Mouse (Mus musculus): ENCODE data around the gene Hoxb8. TPM values are rescaled to one million over a fixed set of nuclear protein-coding genes. Genes with fewer than 3 reads are reported as not detected.

The Hoxb8 gene
- polyA plus RNA-seq, 1 experiment: 0.05 TPM

GRCm38 (mm10) chr11:96293302-96293921, 11.7 kb downstream of the Hoxb8 start:
- Histone ChIP-seq H3K79me2 (ENCODE audit: control insufficient read depth, insufficient read depth) (no peaks in the 10 kb centered on the region), H3K27me3 (ENCODE audit: control insufficient read depth, insufficient read depth, insufficient read length) (peaks cover 80% of the 10 kb centered on the region), H3K36me3 (ENCODE audit: control insufficient read depth, insufficient read depth) (no peaks in the 10 kb centered on the region), H3ac (ENCODE audit: control insufficient read depth, insufficient read length) (no peak overlapping the region), H3K4me2 (ENCODE audit: low read depth) (no peak overlapping the region), H3K4me3 (no peak overlapping the region)
- TF ChIP-seq POLR2A (IDR thresholded peaks at IDR 0.05; ENCODE audit: insufficient read length, low read depth) (no peak), CEBPB (IDR thresholded peaks at IDR 0.05; ENCODE audit: insufficient read depth, poor library complexity, severe bottlenecking) (no peak), E2F4 (IDR thresholded peaks at IDR 0.05; ENCODE audit: insufficient read depth) (no peak), USF1 (IDR thresholded peaks at IDR 0.05; ENCODE audit: low read depth) (no peak)

DNA sequence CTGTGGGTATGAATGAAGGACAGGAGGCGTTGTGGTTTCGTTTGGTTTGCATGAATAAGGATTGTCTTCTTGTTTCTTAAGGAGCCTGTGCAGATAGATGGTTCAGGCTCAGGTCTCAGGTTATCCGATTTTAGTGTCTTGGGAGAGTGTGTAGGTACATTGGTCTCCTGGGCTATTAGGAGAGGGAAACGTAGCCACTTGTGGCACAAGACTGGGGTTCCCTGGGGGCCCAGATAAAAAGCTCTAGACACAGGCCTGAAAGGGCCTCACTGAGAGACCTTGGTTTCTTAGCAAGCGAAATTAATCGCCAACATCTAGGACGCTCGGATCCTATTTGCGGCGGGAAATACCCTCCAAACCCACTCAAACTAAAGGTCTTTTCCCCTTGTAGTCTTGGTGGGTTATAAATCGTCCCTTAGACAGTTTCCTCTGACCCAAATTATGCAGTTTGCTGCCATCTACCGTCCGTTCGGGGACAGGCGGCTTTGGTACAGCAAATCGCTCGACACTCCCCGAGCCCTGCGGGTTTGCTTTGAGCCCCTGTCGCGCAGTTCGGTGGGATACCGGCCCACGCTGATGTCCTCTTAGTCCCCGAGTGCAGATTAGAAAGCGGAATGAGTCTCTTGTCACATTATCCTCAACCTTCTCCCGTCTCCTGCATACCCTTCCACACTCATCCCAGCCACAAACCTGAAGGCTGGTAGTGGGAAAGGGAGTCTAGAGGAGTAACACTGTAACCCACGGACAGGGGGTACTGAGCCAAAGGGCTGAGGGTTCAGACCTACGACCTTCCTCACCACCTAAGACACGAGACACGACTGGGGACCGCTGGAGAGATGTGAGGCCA, 12.8 kb downstream of the Hoxb8 start:
- no peak overlapping the region for H3K4me3 ChIP-seq
- H3K36me3 ChIP-seq (ENCODE audit: control insufficient read depth, insufficient read depth): no peaks in the 10 kb centered on the region
- H3K27me3 ChIP-seq (ENCODE audit: control insufficient read depth, insufficient read depth, insufficient read length): peaks cover 80% of the 10 kb centered on the region
- H3K4me2 ChIP-seq (ENCODE audit: low read depth): no peak overlapping the region
- no peaks in the 10 kb centered on the region for H3K79me2 ChIP-seq (ENCODE audit: control insufficient read depth, insufficient read depth)
- no peak overlapping the region for H3ac ChIP-seq (ENCODE audit: control insufficient read depth, insufficient read length)
- no peak for TF ChIP-seq MYOD1 (IDR thresholded peaks at IDR 0.05; ENCODE audit: control insufficient read depth in 1 of 3, insufficient read length in 2 of 3, low read depth in 2 of 3)

- no peak overlapping the region for H3ac ChIP-seq (ENCODE audit: control insufficient read depth, insufficient read length)
- H3K27me3 ChIP-seq (ENCODE audit: control insufficient read depth, insufficient read depth, insufficient read length): peaks cover 81% of the 10 kb centered on the region
- TF ChIP-seq POLR2AphosphoS2 (IDR thresholded peaks at IDR 0.05; ENCODE audit: insufficient read length, low read depth): no peak
- no peak for TF ChIP-seq REST (IDR thresholded peaks at IDR 0.05; ENCODE audit: insufficient read depth, insufficient read length)
- TF ChIP-seq USF1 (IDR thresholded peaks at IDR 0.05; ENCODE audit: low read depth): no peak
- H3K36me3 ChIP-seq (ENCODE audit: control insufficient read depth, insufficient read depth): no peaks in the 10 kb centered on the region
- H3K4me2 ChIP-seq (ENCODE audit: low read depth): no peak overlapping the region
- no peaks in the 10 kb centered on the region for H3K79me2 ChIP-seq (ENCODE audit: control insufficient read depth, insufficient read depth)
- H3K4me3 ChIP-seq: no peak overlapping the region
These were observed 13.6 kb downstream of the Hoxb8 start for GRCm38 (mm10) chr11:96295092-96295835.

DNA sequence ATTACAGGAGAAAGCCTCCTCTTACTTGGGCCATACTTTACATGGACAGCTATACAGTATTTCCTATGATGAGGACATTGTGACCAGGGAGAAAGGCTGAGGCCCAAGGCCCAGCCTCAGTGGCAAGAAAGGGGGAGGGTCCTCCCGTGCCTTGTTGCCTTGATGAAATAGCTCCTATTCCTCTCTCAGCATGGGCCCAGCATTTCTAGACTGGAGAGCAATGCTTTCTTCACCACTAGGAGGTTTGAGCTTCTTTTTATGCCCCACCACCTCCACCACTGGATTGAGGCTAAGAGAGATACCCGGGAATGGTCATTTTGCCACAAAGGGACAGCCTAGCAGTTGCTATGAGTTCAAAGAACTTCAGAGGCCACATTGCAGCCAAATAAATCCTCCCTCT, 15.3 kb downstream of the Hoxb8 start:
- H3ac ChIP-seq (ENCODE audit: control insufficient read depth, insufficient read length): no peak overlapping the region
- peaks cover 89% of the 10 kb centered on the region for H3K27me3 ChIP-seq (ENCODE audit: control insufficient read depth, insufficient read depth, insufficient read length)
- no peaks in the 10 kb centered on the region for H3K79me2 ChIP-seq (ENCODE audit: control insufficient read depth, insufficient read depth)
- H3K4me2 ChIP-seq (ENCODE audit: low read depth): no peak overlapping the region
- H3K4me3 ChIP-seq: no peak overlapping the region
- no peak for TF ChIP-seq E2F4 (IDR thresholded peaks at IDR 0.05; ENCODE audit: insufficient read depth)
- no peak for TF ChIP-seq REST (IDR thresholded peaks at IDR 0.05; ENCODE audit: insufficient read depth, insufficient read length)
- TF ChIP-seq TCF12 (IDR thresholded peaks at IDR 0.05; ENCODE audit: insufficient read depth, poor library complexity, severe bottlenecking): no peak
- no peak for TF ChIP-seq TCF3 (IDR thresholded peaks at IDR 0.05; ENCODE audit: insufficient read length, low read depth)
- no peak for TF ChIP-seq SRF (IDR thresholded peaks at IDR 0.05; ENCODE audit: control insufficient read depth, insufficient read length, low read depth)
- H3K36me3 ChIP-seq (ENCODE audit: control insufficient read depth, insufficient read depth): no peaks in the 10 kb centered on the region

DNA sequence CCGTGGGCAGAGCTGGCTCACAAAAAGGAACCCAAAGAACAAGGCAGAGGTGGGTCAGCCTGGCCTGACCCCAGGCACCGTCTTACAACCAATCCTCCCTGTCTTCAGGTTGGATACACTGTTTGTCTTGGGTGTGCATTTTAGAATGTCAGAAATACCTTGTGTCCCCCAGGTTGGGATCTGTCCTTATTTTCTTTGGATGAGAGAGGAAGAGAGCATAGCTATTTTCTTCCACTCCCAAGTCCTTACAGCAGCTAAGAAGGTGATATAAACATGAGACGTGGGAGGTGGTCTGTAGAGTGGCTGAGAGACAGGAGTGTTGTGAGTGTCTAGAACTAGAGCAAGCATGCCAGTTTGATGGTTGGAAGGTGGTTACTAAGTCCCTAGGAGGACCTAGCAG, 15.7 kb downstream of the Hoxb8 start:
- Histone ChIP-seq H3K4me2 (ENCODE audit: low read depth) (no peak overlapping the region), H3K79me2 (ENCODE audit: control insufficient read depth, insufficient read depth) (no peaks in the 10 kb centered on the region), H3K27me3 (ENCODE audit: control insufficient read depth, insufficient read depth, insufficient read length) (peaks cover 90% of the 10 kb centered on the region), H3K36me3 (ENCODE audit: control insufficient read depth, insufficient read depth) (no peaks in the 10 kb centered on the region), H3ac (ENCODE audit: control insufficient read depth, insufficient read length) (no peak overlapping the region), H3K4me3 (no peak overlapping the region)
- TF ChIP-seq MYOG (IDR thresholded peaks at IDR 0.05; ENCODE audit: control insufficient read depth in 1 of 3, insufficient read depth in 1 of 3, insufficient read length in 2 of 3, low read depth in 2 of 3) (no peak), MAX (IDR thresholded peaks at IDR 0.05; ENCODE audit: low read depth) (no peak)
